Mouse (Mus musculus) T-cell, adult 2 months (primary cell): ENCODE measurements around the gene Cldn34c3.
"Not testable (repeated sequence)": the region's sequence is repeated elsewhere in the genome, so short reads cannot be mapped to it uniquely, and the experiment has no call there.

Experiments used
- DNase-seq: peaks from one replicate; pipeline ENCODE4 v3.0.0; 2022; ENCODE audit warnings: low spot score

Gene Cldn34c3

GRCm38 (mm10) chrX:123793365-123793764 is at the start of gene Cldn34c3:
Cldn34c3 (plus strand) TSS chrX:123793665.
- not testable (repeated sequence) for DNase-seq
